Mouse (Mus musculus) limb, embryonic 15.5 days (tissue): ENCODE measurements around the gene Pdzd7. TPM values are rescaled to one million over a fixed set of nuclear protein-coding genes. Genes with fewer than 3 reads are reported as not detected.

Experiments
- ATAC-seq: fragments of 200-750 bp; cut with Nextera tagmentation; 2 replicates; pipeline ENCODE4 v1.8.0; 2017; ENCODE audit warnings: low read depth, moderate TSS enrichment; ENCODE audit not compliant: insufficient number of reproducible peaks, low FRiP score, low TSS enrichment
- H3K27ac ChIP-seq: fragments of 300-500 bp; sonication (generic); 2 replicates; pipeline ENCODE4 v1.5.1; 2015; ENCODE audit warnings: moderate library complexity, mild to moderate bottlenecking, inconsistent platforms
- H3K27me3 ChIP-seq: fragments of 300-500 bp; sonication (generic); 2 replicates; pipeline ENCODE4 v1.6.1; 2015; ENCODE audit warnings: inconsistent platforms
- H3K36me3 ChIP-seq: fragments of 300-500 bp; sonication (generic); 2 replicates; pipeline ENCODE4 v1.6.1; 2015; ENCODE audit warnings: inconsistent platforms
- H3K4me1 ChIP-seq: fragments of 300-500 bp; sonication (generic); 2 replicates; pipeline ENCODE4 v1.6.1; 2015; ENCODE audit warnings: inconsistent platforms
- H3K4me2 ChIP-seq: fragments of 300-500 bp; sonication (generic); 2 replicates; pipeline ENCODE4 v1.6.1; 2015; ENCODE audit warnings: mild to moderate bottlenecking, inconsistent platforms
- H3K4me3 ChIP-seq: fragments of 300-500 bp; sonication (generic); 2 replicates; pipeline ENCODE4 v1.5.1; 2015; ENCODE audit warnings: mild to moderate bottlenecking, inconsistent platforms
- H3K9ac ChIP-seq: fragments of 300-500 bp; sonication (generic); 2 replicates; pipeline ENCODE4 v1.6.1; 2015; ENCODE audit warnings: inconsistent platforms
- H3K9me3 ChIP-seq: fragments of 300-500 bp; sonication (generic); 2 replicates; pipeline ENCODE4 v1.6.1; 2016; ENCODE audit warnings: inconsistent platforms
- whole genome bisulfite sequencing: fragments of 180-500 bp; shearing (Covaris S2); methylation state at CpG from one replicate; pipeline ENCODE4 v1.1.7; 2015; 5-methylcytosine and 5-hydroxymethylcytosine counted together
- polyA plus RNA-seq: library from polyadenylated mRNA; unstranded; fragments of >200 nt; fragmentation: Nextera tagmentation; extraction: Ambion mirVana; gene quantifications from 2 replicates; pipeline ENCODE4 v1.2.1, GENCODE M21; 2015

Gene Pdzd7
- polyA plus RNA-seq, 1 experiment from 2014 or later, result 0.37 TPM

- no peaks in the 10 kb centered on the region for H3K9me3 ChIP-seq
- H3K4me2 ChIP-seq, result peak overlapping the region; percentile 92
- H3K27ac ChIP-seq, result peak overlapping the region; percentile 99
- peaks cover 57% of the 10 kb centered on the region for H3K4me1 ChIP-seq
- peak overlapping the region; percentile 69 for H3K4me3 ChIP-seq
- under 1% methylated on average over 32 of the region's 32 CpGs for WGBS
- ATAC-seq, result peak; percentile 62
- H3K36me3 ChIP-seq, result no peaks in the 10 kb centered on the region
- peaks cover 46% of the 10 kb centered on the region for H3K27me3 ChIP-seq
- H3K9ac ChIP-seq, result peak overlapping the region; percentile 77
These were observed 30.0 kb upstream of the Pdzd7 start for GRCm38 (mm10) chr19:45075323-45076035.

- under 1% methylated on average over 45 of the region's 45 CpGs for WGBS
- Histone ChIP-seq H3K9me3 (no peaks in the 10 kb centered on the region), H3K4me2 (peak within 1 kb of the TSS; percentile 92), H3K9ac (peak within 1 kb of the TSS; percentile 77), H3K4me1 (peaks cover 50% of the 10 kb centered on the region), H3K27me3 (peaks cover 42% of the 10 kb centered on the region), H3K4me3 (peak within 1 kb of the TSS; percentile 69), H3K27ac (peak within 1 kb of the TSS; percentile 99), H3K36me3 (no peaks in the 10 kb centered on the region)
- ATAC-seq, result peak; percentile 82
These were observed 29.2 kb upstream of the Pdzd7 start, which contains the start of gene Kazald1 for GRCm38 (mm10) chr19:45074580-45075322. Gene Kazald1 (plus strand): TSS chr19:45075241.

GRCm38 (mm10) chr19:45073871-45074542 lies 28.5 kb upstream of the Pdzd7 start:
- peak overlapping the region; percentile 77 for H3K9ac ChIP-seq
- peak overlapping the region; percentile 99 for H3K27ac ChIP-seq
- 8% methylated on average over 20 of the region's 20 CpGs for WGBS
- H3K36me3 ChIP-seq, result no peaks in the 10 kb centered on the region
- peak overlapping the region; percentile 92 for H3K4me2 ChIP-seq
- peaks cover 44% of the 10 kb centered on the region for H3K4me1 ChIP-seq
- H3K27me3 ChIP-seq, result peaks cover 41% of the 10 kb centered on the region
- peak overlapping the region; percentile 69 for H3K4me3 ChIP-seq
- H3K9me3 ChIP-seq, result no peaks in the 10 kb centered on the region
- ATAC-seq, result no peak

- Histone ChIP-seq H3K9me3 (no peaks in the 10 kb centered on the region), H3K27ac (no peak overlapping the region), H3K4me2 (no peak overlapping the region), H3K4me3 (no peak overlapping the region), H3K9ac (no peak overlapping the region), H3K36me3 (no peaks in the 10 kb centered on the region), H3K27me3 (peaks cover 60% of the 10 kb centered on the region), H3K4me1 (peaks cover 4% of the 10 kb centered on the region; the same call in 1 of the 2 replicates)
- 76% methylated on average over 7 of the region's 7 CpGs for WGBS
- no peak for ATAC-seq
These were observed 22.4 kb upstream of the Pdzd7 start for GRCm38 (mm10) chr19:45067758-45068510.

GRCm38 (mm10) chr19:45067170-45067569 lies 21.7 kb upstream of the Pdzd7 start:
- H3K27me3 ChIP-seq, result peaks cover 60% of the 10 kb centered on the region
- ATAC-seq, result no peak

GRCm38 (mm10) chr19:45065226-45065625 lies 19.7 kb upstream of the Pdzd7 start:
- Histone ChIP-seq H3K27me3 (peaks cover 60% of the 10 kb centered on the region), H3K27ac (no peak overlapping the region), H3K9ac (no peak overlapping the region), H3K4me3 (no peak overlapping the region), H3K9me3 (no peaks in the 10 kb centered on the region), H3K4me1 (peaks cover 4% of the 10 kb centered on the region; the same call in 1 of the 2 replicates), H3K4me2 (no peak overlapping the region), H3K36me3 (no peaks in the 10 kb centered on the region)
- no peak for ATAC-seq
- 6% methylated on average over 21 of the region's 21 CpGs for WGBS

More at GRCm38 (mm10) chr19:45067170-45067569, 21.7 kb upstream of the Pdzd7 start:
- Histone ChIP-seq H3K9me3 (no peaks in the 10 kb centered on the region), H3K36me3 (no peaks in the 10 kb centered on the region), H3K4me2 (no peak overlapping the region), H3K4me1 (peaks cover 4% of the 10 kb centered on the region; the same call in 1 of the 2 replicates), H3K4me3 (no peak overlapping the region), H3K9ac (no peak overlapping the region), H3K27ac (no peak overlapping the region)
- WGBS, result 25% methylated on average over 17 of the region's 17 CpGs

- H3K9me3 ChIP-seq, result no peaks in the 10 kb centered on the region
- H3K4me3 ChIP-seq, result no peak overlapping the region
- H3K27ac ChIP-seq, result no peak overlapping the region
- WGBS, result 41% methylated on average over 20 of the region's 20 CpGs
- no peaks in the 10 kb centered on the region for H3K36me3 ChIP-seq
- no peak overlapping the region for H3K9ac ChIP-seq
- no peak for ATAC-seq
- peaks cover 11% of the 10 kb centered on the region for H3K4me1 ChIP-seq
- H3K27me3 ChIP-seq, result peaks cover 51% of the 10 kb centered on the region
- no peak overlapping the region for H3K4me2 ChIP-seq
These were observed 18.2 kb upstream of the Pdzd7 start for GRCm38 (mm10) chr19:45063565-45064292.

- peaks cover 3% of the 10 kb centered on the region for H3K27me3 ChIP-seq
- H3K36me3 ChIP-seq, result peaks cover 15% of the 10 kb centered on the region; the same call in 1 of the 2 replicates
- peak overlapping the region; percentile 70 for H3K4me2 ChIP-seq
- H3K9me3 ChIP-seq, result no peaks in the 10 kb centered on the region
- peak overlapping the region; percentile 97 for H3K27ac ChIP-seq
- no peak for ATAC-seq
- under 1% methylated on average over 14 of the region's 14 CpGs for WGBS
- peak overlapping the region; percentile 70 for H3K9ac ChIP-seq
- H3K4me3 ChIP-seq, result peak overlapping the region; percentile 56
- peaks cover 25% of the 10 kb centered on the region for H3K4me1 ChIP-seq
These were observed 13.3 kb upstream of the Pdzd7 start for GRCm38 (mm10) chr19:45058841-45059240.

- Histone ChIP-seq H3K36me3 (peaks cover 21% of the 10 kb centered on the region; the same call in 1 of the 2 replicates), H3K27me3 (no peaks in the 10 kb centered on the region), H3K4me1 (peaks cover 24% of the 10 kb centered on the region), H3K27ac (peak overlapping the region; percentile 97), H3K9me3 (no peaks in the 10 kb centered on the region), H3K9ac (peak overlapping the region; percentile 70), H3K4me2 (peak overlapping the region; percentile 70), H3K4me3 (peak overlapping the region; percentile 56)
- peak; percentile 94 for ATAC-seq
- under 1% methylated on average over 34 of the region's 34 CpGs for WGBS
These were observed 12.8 kb upstream of the Pdzd7 start for GRCm38 (mm10) chr19:45058113-45058839.

- Histone ChIP-seq H3K9ac (peak overlapping the region; percentile 46), H3K4me2 (peak overlapping the region; percentile 70), H3K4me1 (peaks cover 24% of the 10 kb centered on the region), H3K27me3 (no peaks in the 10 kb centered on the region), H3K27ac (peak overlapping the region; percentile 97), H3K4me3 (peak overlapping the region; percentile 56), H3K9me3 (no peaks in the 10 kb centered on the region), H3K36me3 (peaks cover 26% of the 10 kb centered on the region)
- no peak for ATAC-seq
- WGBS, result 33% methylated on average over 7 of the region's 7 CpGs
These were observed 12.2 kb upstream of the Pdzd7 start for GRCm38 (mm10) chr19:45057724-45058112.
